Mouse (Mus musculus): ENCODE results near the gene Bcar1. TPM values are rescaled to one million over a fixed set of nuclear protein-coding genes. Genes with fewer than 3 reads are reported as not detected.

The Bcar1 gene
- polyA plus RNA-seq (2016; fragmentation: Nextera tagmentation; extraction: Ambion mirVana) = 55.9 and 61.5 TPM in 2 replicates

DNA sequence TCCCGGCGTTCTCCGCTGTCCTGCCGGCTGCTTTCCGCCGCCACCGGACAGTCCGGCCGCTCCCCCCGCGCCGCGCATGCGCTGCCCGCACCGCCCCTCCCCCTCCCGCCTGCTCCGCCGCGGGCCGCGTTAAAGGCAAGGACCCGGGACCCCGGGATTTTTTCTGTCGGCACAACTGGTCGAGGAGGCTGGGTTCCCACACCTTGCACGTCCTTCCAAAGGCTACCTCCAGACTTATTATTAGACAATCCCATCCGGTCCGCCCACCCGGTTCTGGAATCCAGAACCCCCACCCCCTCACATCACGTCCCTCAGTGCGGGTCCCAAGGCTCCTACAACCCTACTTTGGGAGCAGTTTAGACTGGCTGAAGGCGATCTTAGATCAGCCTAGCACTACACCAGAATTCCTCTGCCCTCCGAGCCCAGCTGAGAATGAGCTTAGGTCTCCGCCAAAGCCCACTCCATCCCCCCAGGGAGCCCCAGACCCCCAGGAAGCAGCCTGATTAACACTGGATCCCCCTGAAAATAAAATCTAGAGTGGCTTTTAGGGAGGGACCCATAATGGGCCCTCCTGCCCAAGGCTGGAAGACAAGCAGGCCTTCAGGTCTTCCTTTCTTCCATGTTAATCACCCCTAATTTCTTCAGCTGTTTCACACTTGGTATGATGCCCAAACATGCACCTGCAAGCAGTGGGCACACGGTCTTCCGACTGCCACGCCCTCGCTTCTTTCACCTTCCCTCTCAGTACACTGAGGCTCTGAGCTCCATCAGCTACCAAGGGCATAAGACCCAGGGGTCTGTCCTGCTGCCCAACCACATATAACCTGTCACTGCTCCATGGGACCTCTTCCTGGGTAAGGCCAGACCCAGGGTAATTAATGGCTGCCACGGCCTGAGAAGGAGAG is at the start of gene Bcar1:
Gene Bcar1 (minus strand): TSS at position 18 of the 905 bp plus-strand sequence.
- no peaks in the 10 kb centered on the region for H3K27me3 ChIP-seq (replicated peaks)
- 10% methylated on average over 38 of the region's 40 CpGs for whole genome bisulfite sequencing
- peak; percentile 48 for ATAC-seq (ENCODE audit: low FRiP score, low read depth)

DNA sequence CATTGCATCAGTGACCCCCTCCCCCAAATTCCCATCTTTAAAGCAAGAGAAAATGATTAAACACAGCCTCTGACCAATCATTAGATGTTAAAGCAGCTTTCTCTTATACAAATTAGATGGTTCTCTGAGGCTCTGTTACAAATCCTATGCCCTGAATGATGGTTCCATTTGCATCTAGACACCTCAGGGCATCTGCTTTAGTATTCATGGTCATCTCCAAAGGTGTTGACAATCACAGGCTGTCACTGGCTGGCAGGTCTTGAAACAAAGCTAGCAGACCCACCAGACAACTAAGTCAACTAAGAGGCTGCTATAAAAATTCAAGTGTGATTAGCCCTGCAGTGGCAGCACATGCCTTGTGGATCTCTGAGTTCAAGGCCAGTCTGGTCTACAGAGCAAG is 46.0 kb upstream of the Bcar1 start:
- peaks cover 28% of the 10 kb centered on the region for H3K4me1 ChIP-seq
- H3K9ac ChIP-seq = no peak overlapping the region
- H3K4me3 ChIP-seq = no peak overlapping the region
- no peak for ATAC-seq (ENCODE audit: low FRiP score, low read depth)
- H3K4me2 ChIP-seq (replicated peaks) = no peak overlapping the region
- no peak overlapping the region for H3K27ac ChIP-seq
- no peaks in the 10 kb centered on the region for H3K27me3 ChIP-seq (replicated peaks)
- no peaks in the 10 kb centered on the region for H3K36me3 ChIP-seq
- no peaks in the 10 kb centered on the region for H3K9me3 ChIP-seq

More for the DNA sequence above, at the start of gene Bcar1:
- Histone ChIP-seq H3K27ac (peak within 1 kb of the TSS; percentile 70; the same call in 1 of the 2 replicates), H3K4me2 (replicated peaks) (peak within 1 kb of the TSS; percentile 69), H3K36me3 (no peaks in the 10 kb centered on the region), H3K9ac (peak within 1 kb of the TSS; percentile 96), H3K9me3 (no peaks in the 10 kb centered on the region), H3K4me1 (peaks cover 61% of the 10 kb centered on the region), H3K4me3 (peak within 1 kb of the TSS; percentile 99)

DNA sequence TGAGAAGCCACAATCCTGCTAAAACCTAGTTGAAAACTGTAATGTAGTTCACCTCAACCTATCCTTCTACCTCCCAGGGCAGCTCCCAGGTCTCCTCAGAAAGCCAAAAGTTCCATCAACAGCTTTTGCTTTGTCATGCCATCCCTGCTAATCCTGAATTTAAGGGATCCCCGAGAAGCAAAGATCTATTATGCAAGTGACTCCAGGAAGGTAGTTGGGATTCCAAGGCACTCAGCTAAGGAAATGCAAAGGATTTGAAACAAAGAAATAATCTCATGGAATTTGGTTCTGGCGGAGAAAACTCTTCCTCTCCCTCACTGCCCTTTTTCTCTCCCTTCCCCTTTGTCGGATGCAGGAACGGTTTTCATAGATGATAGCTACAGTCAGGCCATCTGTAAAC is 45.6 kb upstream of the Bcar1 start:
- no peak for ATAC-seq (ENCODE audit: low FRiP score, low read depth)
- Histone ChIP-seq H3K4me1 (peaks cover 28% of the 10 kb centered on the region), H3K36me3 (no peaks in the 10 kb centered on the region), H3K4me3 (no peak overlapping the region), H3K4me2 (replicated peaks) (no peak overlapping the region), H3K27me3 (replicated peaks) (no peaks in the 10 kb centered on the region), H3K9me3 (no peaks in the 10 kb centered on the region), H3K9ac (no peak overlapping the region), H3K27ac (no peak overlapping the region)
- 50% methylated on average over 4 of the region's 4 CpGs for WGBS

DNA sequence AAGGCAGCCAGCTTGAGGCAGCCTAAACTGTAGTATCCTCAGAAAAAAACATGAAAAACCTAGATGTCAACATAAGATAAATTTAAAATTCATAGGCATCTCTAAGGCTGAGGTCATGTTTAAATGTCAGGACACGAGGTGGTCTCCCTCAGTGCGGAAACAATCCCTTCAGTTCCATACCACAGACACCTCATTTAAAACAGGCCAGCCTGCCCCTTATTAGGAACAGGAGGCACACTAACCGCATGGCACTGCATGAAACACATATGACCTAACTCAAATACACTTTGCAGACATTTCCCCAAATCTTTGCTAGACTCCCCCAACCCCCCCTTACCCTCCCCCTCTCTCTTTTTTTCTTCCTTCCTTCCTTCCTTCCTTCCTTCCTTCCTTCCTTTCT is 44.9 kb upstream of the Bcar1 start:
- Histone ChIP-seq H3K9me3 (no peaks in the 10 kb centered on the region), H3K4me3 (no peak overlapping the region), H3K36me3 (no peaks in the 10 kb centered on the region), H3K27ac (peak overlapping the region; percentile 70; the same call in 1 of the 2 replicates), H3K9ac (no peak overlapping the region), H3K27me3 (replicated peaks) (no peaks in the 10 kb centered on the region), H3K4me2 (replicated peaks) (no peak overlapping the region), H3K4me1 (peaks cover 28% of the 10 kb centered on the region)
- no peak for ATAC-seq (ENCODE audit: low FRiP score, low read depth)
- WGBS = 74% methylated on average over 3 of the region's 3 CpGs

DNA sequence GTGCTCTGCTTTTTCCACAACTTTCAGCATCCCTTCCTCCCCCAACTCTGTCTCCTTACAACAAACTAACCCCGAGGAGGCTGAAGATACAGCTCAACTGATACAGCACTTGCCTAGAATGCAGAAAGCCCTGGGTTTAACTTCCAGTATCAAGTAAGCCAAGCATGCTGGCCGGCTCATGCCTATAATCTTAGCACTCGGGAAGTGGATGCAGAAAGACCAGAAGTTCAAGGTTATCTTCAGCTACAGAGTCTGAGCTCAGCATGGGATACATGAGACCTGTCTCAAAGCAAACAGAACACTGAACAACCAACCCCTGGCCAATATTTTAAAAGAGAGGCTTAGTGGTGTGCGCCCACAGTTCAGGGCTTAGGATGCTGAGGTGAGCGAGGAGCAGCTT is 44.5 kb upstream of the Bcar1 start:
- ATAC-seq (ENCODE audit: low FRiP score, low read depth) = no peak
- Histone ChIP-seq H3K9ac (0 out of 2 replicates have a peak overlapping the region, but pooled peaks have one; percentile 26), H3K27me3 (replicated peaks) (no peaks in the 10 kb centered on the region), H3K4me3 (no peak overlapping the region), H3K4me2 (replicated peaks) (peak overlapping the region; percentile 35), H3K27ac (peak overlapping the region; percentile 70; the same call in 1 of the 2 replicates), H3K4me1 (peaks cover 29% of the 10 kb centered on the region), H3K9me3 (no peaks in the 10 kb centered on the region), H3K36me3 (no peaks in the 10 kb centered on the region)
- WGBS = 78% methylated on average over 5 of the region's 5 CpGs

DNA sequence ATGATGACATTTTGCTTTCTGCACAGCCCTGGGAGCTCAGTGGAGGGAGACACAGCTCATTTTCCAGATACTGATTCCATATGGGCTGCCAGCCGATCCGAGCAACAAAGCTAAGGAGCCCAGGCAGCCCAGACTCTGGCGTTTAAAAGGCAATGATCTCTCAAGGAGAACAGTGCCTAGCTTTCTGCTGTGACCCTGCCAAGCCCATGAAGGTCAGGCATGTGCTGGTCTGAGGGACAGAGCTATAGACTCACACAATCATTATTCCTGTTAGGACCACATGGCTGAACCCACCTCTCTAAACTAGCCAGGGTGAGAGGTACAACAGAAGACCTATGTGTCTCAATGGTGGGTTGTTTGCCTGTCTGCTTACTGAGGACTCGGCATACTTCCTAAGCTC is 44.1 kb upstream of the Bcar1 start:
- Histone ChIP-seq H3K9ac (0 out of 2 replicates have a peak overlapping the region, but pooled peaks have one; percentile 26), H3K27me3 (replicated peaks) (no peaks in the 10 kb centered on the region), H3K27ac (peak overlapping the region; percentile 70; the same call in 1 of the 2 replicates), H3K4me1 (peaks cover 33% of the 10 kb centered on the region), H3K36me3 (no peaks in the 10 kb centered on the region), H3K4me3 (no peak overlapping the region), H3K4me2 (replicated peaks) (peak overlapping the region; percentile 35), H3K9me3 (no peaks in the 10 kb centered on the region)
- peak; percentile 48; the same call in 1 of the 2 replicates for ATAC-seq (ENCODE audit: low FRiP score, low read depth)
- 28% methylated on average over 4 of the region's 4 CpGs for WGBS

DNA sequence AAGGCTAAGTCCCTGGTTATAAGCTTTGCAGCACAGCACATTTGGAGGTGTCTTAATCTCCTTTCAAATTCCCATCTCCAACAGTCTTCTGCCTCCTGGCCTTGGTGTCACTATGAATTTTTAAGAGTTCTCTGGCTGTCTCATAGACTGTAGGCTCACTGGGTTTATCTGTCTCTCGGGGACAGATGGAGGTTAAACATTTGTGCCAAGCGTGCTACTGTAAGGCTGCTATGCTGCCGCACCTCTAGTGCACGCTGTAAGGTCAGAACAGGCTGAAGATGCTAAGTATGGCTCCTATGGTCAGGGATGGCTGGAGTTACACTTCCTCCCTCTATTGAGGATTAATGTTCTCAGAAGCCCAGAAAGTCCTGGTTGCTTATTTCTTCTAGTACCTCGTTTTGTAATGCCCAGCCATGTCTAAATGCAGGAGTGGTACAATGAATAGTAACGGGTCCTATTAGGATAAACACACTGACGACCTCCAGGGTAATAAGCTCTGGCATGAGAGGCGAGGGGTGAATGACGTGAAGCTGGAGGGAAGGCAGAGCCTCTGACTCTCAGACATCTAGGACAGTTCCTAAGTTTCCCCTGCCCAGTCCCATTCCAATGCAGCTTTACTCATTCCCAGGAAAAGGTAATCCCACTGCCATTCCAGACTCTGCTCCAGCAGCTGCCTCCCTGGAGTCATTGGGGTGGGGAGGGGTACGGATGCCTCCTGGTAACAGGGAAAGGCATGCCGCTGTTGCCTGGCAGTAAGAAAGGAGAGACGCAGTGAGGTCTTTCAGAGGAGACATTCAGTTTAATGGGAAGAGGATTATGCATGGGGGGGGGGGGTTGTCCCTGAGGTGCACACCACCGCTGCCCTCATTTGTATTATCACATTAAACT is 43.3 kb upstream of the Bcar1 start:
- H3K4me3 ChIP-seq = no peak overlapping the region
- no peaks in the 10 kb centered on the region for H3K27me3 ChIP-seq (replicated peaks)
- ATAC-seq (ENCODE audit: low FRiP score, low read depth) = peak; percentile 66
- peaks cover 36% of the 10 kb centered on the region for H3K4me1 ChIP-seq
- no peak overlapping the region for H3K9ac ChIP-seq
- H3K27ac ChIP-seq = peak overlapping the region; percentile 70
- no peaks in the 10 kb centered on the region for H3K9me3 ChIP-seq
- WGBS = 45% methylated on average over 13 of the region's 13 CpGs
- H3K4me2 ChIP-seq (replicated peaks) = peak overlapping the region; percentile 35
- H3K36me3 ChIP-seq = no peaks in the 10 kb centered on the region

DNA sequence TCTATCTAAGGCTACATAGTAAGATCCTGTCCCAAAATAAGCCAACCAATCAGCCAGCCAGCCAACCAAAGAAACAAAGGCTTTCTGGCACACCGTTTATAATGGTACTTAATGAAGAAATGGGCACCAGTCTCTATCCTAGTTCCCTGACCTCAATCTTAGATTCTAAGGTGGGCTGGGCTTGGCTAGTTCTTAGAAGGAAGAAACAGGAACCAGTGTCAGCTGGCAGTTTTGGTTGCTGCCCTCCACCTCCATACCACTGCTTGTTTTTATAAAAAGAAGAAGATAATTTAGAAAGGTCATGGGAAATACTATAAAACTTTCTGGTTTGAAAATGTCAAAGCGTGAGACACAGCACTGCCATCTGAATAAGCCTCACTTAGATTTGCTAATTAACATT is 42.5 kb upstream of the Bcar1 start:
- 94% methylated on average over 2 of the region's 2 CpGs for WGBS
- no peak for ATAC-seq (ENCODE audit: low FRiP score, low read depth)
- peaks cover 36% of the 10 kb centered on the region for H3K4me1 ChIP-seq
- H3K36me3 ChIP-seq = no peaks in the 10 kb centered on the region
- no peaks in the 10 kb centered on the region for H3K9me3 ChIP-seq
- H3K4me2 ChIP-seq (replicated peaks) = no peak overlapping the region
- no peak overlapping the region for H3K27ac ChIP-seq
- no peaks in the 10 kb centered on the region for H3K27me3 ChIP-seq (replicated peaks)
- H3K4me3 ChIP-seq = no peak overlapping the region
- no peak overlapping the region for H3K9ac ChIP-seq

DNA sequence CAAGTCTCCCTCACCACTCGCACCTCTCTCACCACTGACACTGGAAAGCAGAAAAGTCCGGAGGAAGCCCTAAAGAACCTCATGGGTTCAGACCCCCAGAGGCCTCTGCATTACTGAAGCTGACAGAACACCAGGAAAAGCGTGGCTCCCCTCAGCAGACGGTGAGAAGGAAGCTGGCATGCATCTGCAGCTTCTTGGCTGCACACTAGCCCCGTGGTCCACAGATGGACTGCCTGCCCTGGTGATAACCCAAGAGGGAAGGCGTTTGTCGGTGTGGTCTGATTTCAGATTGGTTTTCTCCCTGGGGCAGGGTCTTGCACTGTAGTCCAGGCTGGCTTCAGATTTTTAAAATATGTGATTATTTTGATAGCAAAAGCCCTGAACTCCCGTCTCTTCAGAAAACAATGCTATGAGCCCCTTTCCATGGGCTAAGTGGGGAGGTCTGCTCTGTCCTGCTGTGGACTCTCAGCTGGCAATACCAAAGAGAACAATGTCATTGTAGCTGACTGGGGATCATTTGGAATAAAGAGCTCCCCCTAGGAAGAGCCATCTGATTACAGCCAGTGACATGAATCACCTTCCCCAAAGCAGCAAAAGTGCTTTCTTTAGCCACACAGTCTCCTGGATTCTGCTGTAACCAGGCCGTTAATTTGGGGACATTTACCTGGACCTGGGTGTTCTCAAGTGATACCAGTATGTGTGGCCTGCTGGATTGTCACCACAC is 39.2 kb upstream of the Bcar1 start:
- WGBS = 67% methylated on average over 9 of the region's 9 CpGs
- no peak overlapping the region for H3K9ac ChIP-seq
- 0 out of 2 replicates have a peak overlapping the region, but pooled peaks have one; percentile 16 for H3K27ac ChIP-seq
- no peak overlapping the region for H3K4me3 ChIP-seq
- H3K36me3 ChIP-seq = 0 out of 2 replicates have a peak, but pooled peaks cover 7% of the 10 kb centered on the region
- H3K27me3 ChIP-seq (replicated peaks) = no peaks in the 10 kb centered on the region
- ATAC-seq (ENCODE audit: low FRiP score, low read depth) = no peak
- no peak overlapping the region for H3K4me2 ChIP-seq (replicated peaks)
- no peaks in the 10 kb centered on the region for H3K9me3 ChIP-seq
- peaks cover 22% of the 10 kb centered on the region for H3K4me1 ChIP-seq

DNA sequence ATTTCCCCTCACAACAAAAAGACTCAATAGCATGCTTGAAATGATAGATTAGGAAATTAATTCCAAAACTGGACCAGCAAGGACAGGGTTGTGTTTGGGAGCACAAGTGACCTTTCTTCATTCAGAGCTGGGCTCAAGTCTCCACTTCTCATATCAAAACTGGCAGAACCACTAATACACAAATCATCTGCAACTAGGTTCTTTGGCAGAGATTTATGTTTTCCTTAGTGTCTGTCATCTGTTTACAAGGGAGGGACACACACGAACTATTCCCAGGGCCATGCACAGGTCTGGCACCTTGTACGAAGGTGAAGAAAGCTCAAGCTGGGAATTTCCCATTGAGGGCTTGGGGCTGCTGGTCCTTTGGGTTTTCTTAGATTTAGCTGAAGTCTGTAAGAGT is 38.6 kb upstream of the Bcar1 start:
- H3K9me3 ChIP-seq = no peaks in the 10 kb centered on the region
- no peaks in the 10 kb centered on the region for H3K27me3 ChIP-seq (replicated peaks)
- 91% methylated on average over 2 of the region's 2 CpGs for WGBS
- H3K4me1 ChIP-seq = peaks cover 15% of the 10 kb centered on the region
- no peak overlapping the region for H3K27ac ChIP-seq
- no peak overlapping the region for H3K4me3 ChIP-seq
- 0 out of 2 replicates have a peak, but pooled peaks cover 7% of the 10 kb centered on the region for H3K36me3 ChIP-seq
- H3K4me2 ChIP-seq (replicated peaks) = no peak overlapping the region
- no peak for ATAC-seq (ENCODE audit: low FRiP score, low read depth)
- H3K9ac ChIP-seq = no peak overlapping the region

DNA sequence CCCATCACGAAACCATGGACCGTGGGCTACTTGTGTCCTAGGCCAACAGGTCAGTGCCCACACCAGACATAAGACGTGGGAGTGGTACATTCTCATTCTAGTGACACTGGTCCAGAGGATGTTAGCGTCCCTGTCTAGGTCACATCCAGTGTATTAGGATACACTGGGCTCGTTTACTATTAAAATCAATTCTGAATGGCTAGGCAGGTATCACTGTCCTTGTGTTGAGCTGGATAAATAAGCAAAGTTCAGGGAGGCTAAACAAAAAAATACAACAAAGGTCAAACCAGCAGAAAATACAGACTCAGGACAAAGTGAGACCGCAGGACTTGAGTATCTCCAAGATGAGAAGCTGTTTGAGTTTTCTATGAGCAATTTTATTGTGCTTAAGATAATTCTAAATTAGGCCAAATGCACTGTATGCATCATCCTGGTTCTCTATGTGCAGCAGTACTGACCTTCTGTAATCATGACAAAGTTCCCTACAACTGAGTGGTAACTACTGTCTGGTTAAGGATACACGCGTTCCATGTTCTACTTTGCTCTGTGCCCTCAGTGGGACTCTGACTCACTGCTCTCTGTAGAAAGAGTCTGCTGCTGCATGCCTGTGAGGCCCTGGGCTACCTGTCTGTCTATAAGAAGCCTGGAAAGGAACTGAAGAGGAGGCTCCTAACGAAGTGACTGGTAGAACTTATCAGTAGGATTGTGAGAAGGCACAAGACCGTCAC is 37.3 kb upstream of the Bcar1 start:
- no peak for ATAC-seq (ENCODE audit: low FRiP score, low read depth)
- 93% methylated on average over 10 of the region's 10 CpGs for WGBS

More for the DNA sequence above, 37.3 kb upstream of the Bcar1 start:
- Histone ChIP-seq H3K9me3 (no peaks in the 10 kb centered on the region), H3K36me3 (0 out of 2 replicates have a peak, but pooled peaks cover 7% of the 10 kb centered on the region), H3K9ac (no peak overlapping the region), H3K27ac (no peak overlapping the region), H3K4me2 (replicated peaks) (no peak overlapping the region), H3K27me3 (replicated peaks) (no peaks in the 10 kb centered on the region), H3K4me1 (peaks cover 7% of the 10 kb centered on the region), H3K4me3 (no peak overlapping the region)

All from neural tube, embryonic 12.5 days (tissue).